ENCODE assay signal across 27 mouse cellular contexts in the genomic region with DNA sequence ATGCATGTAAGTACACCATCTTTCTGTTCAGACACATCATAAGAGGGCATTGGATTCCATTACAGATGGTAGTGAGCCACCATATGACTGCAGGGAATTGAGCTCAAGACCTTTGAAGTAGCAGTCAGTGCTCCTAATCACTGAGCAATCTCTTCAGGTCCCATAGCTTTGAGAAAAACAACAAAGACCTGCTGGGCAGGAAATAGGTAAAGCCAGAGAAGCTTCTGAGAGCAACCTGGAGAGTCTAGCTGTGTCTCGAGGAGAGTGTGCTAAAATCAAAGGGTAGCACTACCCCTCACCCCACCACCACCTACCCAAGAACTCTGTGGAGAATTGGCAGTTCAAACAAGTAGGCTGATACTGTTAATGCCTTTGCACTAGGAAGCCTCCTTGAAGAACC.
DNase-seq lines count a peak whose midpoint lies in the region; ATAC-seq and TF ChIP-seq lines count a peak whose summit lies in the region.
"Had no signal": no experiment of that assay in that cellular context is flagged by ENCODE, and none has a peak within 500 bp of the region (broad histone marks: within the 10 kb centered on the region; RNA-seq: fewer than 3 reads in every experiment).

No protein-coding gene starts in this region.

- no peak overlapping the region for H3K27ac ChIP-seq in thymus, adult 2 months (ENCODE audit: control insufficient read depth, insufficient read depth, low read length)
- H3K27ac ChIP-seq in hindbrain, embryonic 11.5 days (ENCODE audit: low read depth, low read length), result no peak overlapping the region
- H3K27ac ChIP-seq: embryonic facial prominence, embryonic 13.5 days; forebrain, embryonic 10.5 days; forebrain, embryonic 15.5 days; hindbrain, embryonic 14.5 days; liver, embryonic 14.5 days; macrophage; midbrain, embryonic 15.5 days had no signal

- TF ChIP-seq CTCF in thymus, adult 2 months (IDR thresholded peaks at IDR 0.05; ENCODE audit: borderline replicate concordance, control insufficient read depth, extremely low read depth, insufficient read depth, low read length, poor library complexity), result no peak

- H3K9ac ChIP-seq in hindbrain, embryonic 11.5 days (ENCODE audit: low read depth, low read length), result no peak overlapping the region
- H3K9ac ChIP-seq: embryonic facial prominence, embryonic 13.5 days; forebrain, embryonic 15.5 days; hindbrain, embryonic 14.5 days; liver, embryonic 14.5 days; midbrain, embryonic 15.5 days had no signal

- peak; percentile 16 for DNase-seq in thymus, adult 2 months
- DNase-seq in thymus, postnatal 10 days (ENCODE audit: low spot score in 2 of 2), result no peak
- peak; percentile 26 for DNase-seq in thymus, postnatal 25 days
- no peak for DNase-seq in gastrocnemius, postnatal 25 days
- DNase-seq in hindbrain, embryonic 11.5 days (ENCODE audit: low spot score), result no peak
- DNase-seq in heart, postnatal 4 days, result no peak
- DNase-seq: adrenal gland, postnatal 10 days; cerebellum, adult 9-11 months; gastrocnemius, postnatal 36 days; heart, adult 18-20 months; heart, postnatal 36 days; kidney, adult 2 months; kidney, postnatal 36 days; liver; lung, adult 2 months; lung, postnatal 10 days; right cerebral cortex, adult 18-20 months; spleen, adult 18-20 months had no signal

- WGBS in thymus, adult 2 months, result 16% methylated on average over 1 of the region's 1 CpGs
- WGBS in hindbrain, embryonic 11.5 days, result 62% methylated on average over 1 of the region's 1 CpGs

- H3K36me3 ChIP-seq in thymus, adult 2 months (ENCODE audit: control insufficient read depth, insufficient read depth, low read length), result no peaks in the 10 kb centered on the region
- H3K36me3 ChIP-seq in hindbrain, embryonic 11.5 days (ENCODE audit: control insufficient read depth, insufficient read depth, low read length), result no peaks in the 10 kb centered on the region
- H3K36me3 ChIP-seq: embryonic facial prominence, embryonic 13.5 days; forebrain, embryonic 10.5 days; forebrain, embryonic 15.5 days; midbrain, embryonic 15.5 days had no signal

- no peaks in the 10 kb centered on the region for H3K9me3 ChIP-seq in hindbrain, embryonic 11.5 days (ENCODE audit: control insufficient read depth, low read length)
- H3K9me3 ChIP-seq: embryonic facial prominence, embryonic 13.5 days; forebrain, embryonic 10.5 days; forebrain, embryonic 15.5 days; midbrain, embryonic 15.5 days had no signal

- H3K4me2 ChIP-seq in hindbrain, embryonic 11.5 days (replicated peaks; ENCODE audit: low read depth, low read length), result no peak overlapping the region
- H3K4me2 ChIP-seq: embryonic facial prominence, embryonic 13.5 days; forebrain, embryonic 15.5 days; heart, embryonic 11.5 days; hindbrain, embryonic 14.5 days; midbrain, embryonic 15.5 days had no signal

- ATAC-seq in megakaryocyte, adult 5-6 weeks (ENCODE audit: poor library complexity, severe bottlenecking), result 0 out of 2 replicates have a peak, but pooled peaks have one; percentile 16
- no peak for ATAC-seq in hindbrain, embryonic 11.5 days (ENCODE audit: low FRiP score)
- ATAC-seq: forebrain, embryonic 15.5 days; midbrain, embryonic 15.5 days had no signal

- no peak for TF ChIP-seq POLR2A in thymus, adult 2 months (IDR thresholded peaks at IDR 0.05; ENCODE audit: control insufficient read depth, extremely low read depth, insufficient read depth, low read length, poor library complexity)

- 0 out of 2 replicates have a peak, but pooled peaks cover 5% of the 10 kb centered on the region for H3K4me1 ChIP-seq in thymus, adult 2 months (replicated peaks; ENCODE audit: control insufficient read depth, insufficient read depth, low read length)
- H3K4me1 ChIP-seq in hindbrain, embryonic 11.5 days (replicated peaks; ENCODE audit: control insufficient read depth, insufficient read depth, low read length), result no peaks in the 10 kb centered on the region
- H3K4me1 ChIP-seq: embryonic facial prominence, embryonic 13.5 days; forebrain, embryonic 10.5 days; midbrain, embryonic 15.5 days had no signal

- no peaks in the 10 kb centered on the region for H3K27me3 ChIP-seq in thymus, adult 2 months (ENCODE audit: control insufficient read depth, insufficient read depth, low read length)
- H3K27me3 ChIP-seq in hindbrain, embryonic 11.5 days (ENCODE audit: control insufficient read depth, insufficient read depth, low read length), result no peaks in the 10 kb centered on the region
- H3K27me3 ChIP-seq: embryonic facial prominence, embryonic 13.5 days; forebrain, embryonic 15.5 days; midbrain, embryonic 15.5 days had no signal

- H3K4me3 ChIP-seq in thymus, adult 2 months (ENCODE audit: control insufficient read depth, insufficient read depth, low read length), result no peak overlapping the region
- no peak overlapping the region for H3K4me3 ChIP-seq in hindbrain, embryonic 11.5 days (ENCODE audit: low read depth, low read length)
- H3K4me3 ChIP-seq: embryonic facial prominence, embryonic 13.5 days; forebrain, embryonic 10.5 days; forebrain, embryonic 15.5 days; midbrain, embryonic 15.5 days had no signal

Comparison
In these comparisons a context has a peak if more than half of its experiments do, and no peak if none do; other contexts are left out.
1. DNase-seq: peak in thymus, adult 2 months (single experiment) and thymus, postnatal 25 days (single experiment); none in thymus, postnatal 10 days (0 of 2), gastrocnemius, postnatal 25 days (single experiment), hindbrain, embryonic 11.5 days (single experiment) and heart, postnatal 4 days (single experiment).